Mouse (Mus musculus) ES-Bruce4 (cell line): ENCODE measurements around the gene Exog.

Experiments
- CTCF ChIP-seq: IDR thresholded peaks from one replicate; pipeline ENCODE4 v1.8.1; 2011; ENCODE audit warnings: low read depth, low read length
- EP300 ChIP-seq: IDR thresholded peaks from 2 replicates; pipeline ENCODE4 v1.6.1; 2011; ENCODE audit warnings: low read depth, low read length; ENCODE audit not compliant: insufficient read depth
- POLR2A ChIP-seq: IDR thresholded peaks from one replicate; pipeline ENCODE4 v1.8.1; 2011; ENCODE audit warnings: low read length; ENCODE audit not compliant: insufficient read depth

DNA sequence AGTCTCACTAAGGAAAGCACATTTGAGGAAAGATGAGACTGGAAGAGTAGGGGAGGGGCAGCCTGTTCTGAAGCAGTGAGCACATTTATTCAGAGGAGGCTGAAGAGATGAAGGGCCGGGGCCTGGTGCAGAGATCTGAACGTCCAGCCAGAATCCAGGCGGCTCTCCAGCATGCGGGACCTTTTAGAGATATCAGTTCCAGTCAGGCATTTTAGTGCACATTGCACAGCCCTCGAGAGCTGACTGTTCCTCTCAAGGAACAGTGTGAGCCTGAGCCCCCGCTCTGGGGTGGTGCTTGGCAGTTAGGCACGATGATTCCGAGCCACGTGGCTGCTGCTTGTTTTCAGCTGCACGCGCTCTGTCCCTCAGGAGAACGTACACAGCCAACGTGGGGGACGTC lies 12.4 kb downstream of the Exog start:
- TF ChIP-seq CTCF (no peak), EP300 (no peak), POLR2A (no peak)
